Mouse (Mus musculus): ENCODE results near the gene Plch2.
A peak's percentile ranks its signal among the peaks of the same experiment; 100 is the strongest.

DNA sequence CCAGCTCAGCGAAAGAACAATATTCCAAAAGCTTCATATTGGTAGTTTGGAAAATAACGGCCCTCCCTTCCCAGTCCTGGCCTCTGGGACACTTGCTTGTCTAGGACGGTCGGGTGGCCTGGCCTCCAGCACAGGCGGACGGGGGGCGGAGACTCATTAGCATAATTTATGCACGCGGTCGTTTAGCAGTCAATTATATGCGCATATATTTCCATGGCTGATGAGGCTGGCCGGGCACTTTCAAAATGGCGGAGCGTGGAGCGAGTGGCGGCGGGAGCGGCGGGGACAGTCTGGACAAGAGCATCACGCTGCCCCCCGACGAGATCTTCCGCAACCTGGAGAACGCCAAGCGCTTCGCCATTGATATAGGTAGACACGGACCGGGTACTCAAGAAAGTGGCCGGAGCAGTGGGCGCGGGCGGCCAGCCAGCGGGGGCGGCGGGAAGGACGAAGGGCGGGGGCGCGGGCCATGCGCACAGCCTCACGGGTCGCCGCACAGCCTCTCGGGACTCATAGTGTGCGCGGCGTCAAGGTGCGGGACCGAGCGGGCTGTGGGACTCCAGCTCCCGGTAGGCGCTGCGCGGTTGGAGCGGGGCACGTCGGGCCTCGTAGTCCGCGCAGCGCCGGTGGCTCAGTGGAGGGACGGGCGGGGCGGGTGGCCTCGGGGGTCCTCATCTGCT lies 92.5 kb downstream of the Plch2 start, which contains the start of gene Pank4:
- TF ChIP-seq TAL1 (IDR thresholded peaks at IDR 0.05; ENCODE audit: low read length) (no peak), MEF2A (IDR thresholded peaks at IDR 0.05; ENCODE audit: extremely low read depth, insufficient replicate concordance, low read depth, low read length, poor library complexity, severe bottlenecking) (no peak), POLR2A (IDR thresholded peaks at IDR 0.05; ENCODE audit: control insufficient read depth in 1 of 2, insufficient read depth in 1 of 2, low read depth in 1 of 2, low read length in 2 of 2, poor library complexity in 1 of 2) (peak; percentile 69 to 92; a peak in 3 of 4 replicates), MXI1 (IDR thresholded peaks at IDR 0.05; ENCODE audit: low read depth, low read length) (peak; percentile 30; the same call in 1 of the 2 replicates), POLR2AphosphoS2 (IDR thresholded peaks at IDR 0.05; ENCODE audit: low read length) (peak; percentile 80), CTCF (IDR thresholded peaks at IDR 0.05 in 2 of 3, conservative IDR thresholded peaks at IDR 0.05 in 1 of 3; ENCODE audit: control insufficient read depth in 1 of 3, insufficient read depth in 1 of 3, low read depth in 2 of 3, low read length in 3 of 3, poor library complexity in 1 of 3, severe bottlenecking in 1 of 3) (no peak), CHD1 (IDR thresholded peaks at IDR 0.05; ENCODE audit: low read depth, low read length) (no peak), POLR2AphosphoS5 (IDR thresholded peaks at IDR 0.05; ENCODE audit: borderline replicate concordance, low read depth, low read length) (no peak), UBTF (IDR thresholded peaks at IDR 0.05; ENCODE audit: borderline replicate concordance, insufficient read depth, low read depth, low read length) (no peak)
